Mouse (Mus musculus): ENCODE measurements at regions not wholly inside any gene's neighbourhood (a gene's known extent, or its start where the extent isn't known, plus 50 kb on each side); places are given as distances from the start of the nearest gene placed in this dataset.
A peak's percentile ranks its signal among the peaks of the same experiment; 100 is the strongest.

- peak in 1 of 2 experiments; percentile 30 for DNase-seq (ENCODE audit: low spot score in 2 of 2)
Measured at GRCm38 (mm10) chr14:25401104-25401963, 57.7 kb upstream of the Zmiz1 start.

- DNase-seq (ENCODE audit: low spot score in 2 of 2), result no peak
Measured at GRCm38 (mm10) chr14:25402409-25402808, 56.6 kb upstream of the Zmiz1 start.

- DNase-seq (ENCODE audit: low spot score in 2 of 2), result no peak
Measured at GRCm38 (mm10) chr14:25405191-25405590, 53.8 kb upstream of the Zmiz1 start.

GRCm38 (mm10) chr14:25406059-25406458 lies 52.9 kb upstream of the Zmiz1 start:
- no peak for DNase-seq (ENCODE audit: low spot score in 2 of 2)

GRCm38 (mm10) chr14:25406613-25407012 lies 52.4 kb upstream of the Zmiz1 start:
- DNase-seq (ENCODE audit: low spot score in 2 of 2), result no peak

GRCm38 (mm10) chr14:25407111-25407510 lies 51.9 kb upstream of the Zmiz1 start:
- no peak for DNase-seq (ENCODE audit: low spot score in 2 of 2)

Measured in spleen, postnatal 10 days (tissue).